11 mouse cellular contexts compared by ENCODE assay signal in the genomic region with DNA sequence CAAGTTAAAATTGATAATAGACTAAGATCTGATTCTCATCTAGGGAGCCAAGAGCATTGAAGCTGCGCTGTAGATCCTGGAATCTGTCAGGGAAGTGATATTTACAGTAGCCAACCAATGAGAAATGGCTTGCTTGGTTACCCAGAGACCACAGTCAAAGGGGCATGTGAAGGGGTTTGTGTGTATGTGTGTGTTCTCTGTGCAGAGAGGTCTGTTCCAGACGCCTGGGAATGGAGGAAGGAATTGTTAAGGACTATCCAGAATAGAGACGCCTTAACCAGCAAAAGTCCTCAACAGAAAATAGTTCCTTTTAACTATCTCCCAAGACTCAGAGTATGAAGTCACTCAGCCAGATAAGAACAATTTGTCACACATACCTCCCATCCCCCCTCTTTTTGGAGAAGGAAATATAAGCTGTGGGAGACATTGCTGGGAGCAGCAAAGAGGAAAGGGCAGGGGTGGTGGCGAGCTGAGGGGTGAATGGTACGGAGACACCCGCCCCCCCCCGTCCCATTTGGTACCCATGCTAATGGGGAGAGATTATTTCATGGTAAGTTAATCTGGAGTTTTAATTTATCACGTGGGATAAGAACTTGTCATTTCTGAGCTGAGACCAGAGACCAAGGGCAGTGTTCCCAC. TPM values are rescaled to one million over a fixed set of nuclear protein-coding genes. Genes with fewer than 3 reads are reported as not detected.
"Had no signal": no experiment of that assay in that cellular context is flagged by ENCODE, and none has a peak within 500 bp of the region (broad histone marks: within the 10 kb centered on the region; RNA-seq: fewer than 3 reads in every experiment).

No protein-coding gene starts in this region.

- H3K4me1 ChIP-seq: limb, embryonic 15.5 days; midbrain, embryonic 15.5 days; neural tube, embryonic 12.5 days had no signal

- H3K4me3 ChIP-seq: limb, embryonic 15.5 days; liver, embryonic 12.5 days; midbrain, embryonic 10.5 days; midbrain, embryonic 15.5 days; neural tube, embryonic 12.5 days had no signal

- H3K9me3 ChIP-seq: limb, embryonic 15.5 days; liver, embryonic 12.5 days; midbrain, embryonic 10.5 days; midbrain, embryonic 15.5 days; neural tube, embryonic 12.5 days had no signal

- ATAC-seq: intestine, postnatal 0 days; liver, embryonic 12.5 days; midbrain, embryonic 15.5 days had no signal

- H3K9ac ChIP-seq: limb, embryonic 15.5 days; liver, embryonic 12.5 days; midbrain, embryonic 15.5 days; neural tube, embryonic 12.5 days had no signal

- H3K27me3 ChIP-seq: limb, embryonic 15.5 days; liver, embryonic 12.5 days; midbrain, embryonic 15.5 days; neural tube, embryonic 12.5 days had no signal

- DNase-seq: layer of hippocampus, postnatal 36 days; spleen, adult 18-20 months; thymus, adult 18-20 months; thymus, postnatal 14 days had no signal

- H3K36me3 ChIP-seq: limb, embryonic 15.5 days; liver, embryonic 12.5 days; midbrain, embryonic 10.5 days; midbrain, embryonic 15.5 days; neural tube, embryonic 12.5 days had no signal

- H3K4me2 ChIP-seq: limb, embryonic 15.5 days; liver, embryonic 12.5 days; midbrain, embryonic 15.5 days; neural tube, embryonic 12.5 days had no signal

- H3K27ac ChIP-seq: limb, embryonic 15.5 days; liver, embryonic 12.5 days; midbrain, embryonic 10.5 days; midbrain, embryonic 15.5 days; neural tube, embryonic 12.5 days had no signal

RNA-seq across cellular contexts. Expression of a gene that starts 50.7 kb away (rescaled TPM):
- total RNA-seq: monocyte, adult 5-6 weeks had no signal
